Mouse (Mus musculus): ENCODE measurements around the gene Mesp2.

Mesp2 gene

GRCm38 (mm10) chr7:79858956-79859630 lies 48.6 kb downstream of the Mesp2 start:
- DNase-seq (ENCODE audit: extremely low read depth, insufficient read length, low spot score): peak; percentile 25

GRCm38 (mm10) chr7:79860811-79861210 lies 50.3 kb downstream of the Mesp2 start, which contains the start of gene Anpep:
Gene Anpep (minus strand): TSS chr7:79861059.
- no peak for DNase-seq (ENCODE audit: extremely low read depth, insufficient read length, low spot score)

- no peak for DNase-seq (ENCODE audit: extremely low read depth, insufficient read length, low spot score)
These were observed 51.3 kb downstream of the Mesp2 start for GRCm38 (mm10) chr7:79861794-79862193.
